Mouse (Mus musculus): ENCODE measurements at regions not wholly inside any gene's neighbourhood (a gene's known extent, or its start where the extent isn't known, plus 50 kb on each side); places are given as distances from the start of the nearest gene placed in this dataset.

DNA sequence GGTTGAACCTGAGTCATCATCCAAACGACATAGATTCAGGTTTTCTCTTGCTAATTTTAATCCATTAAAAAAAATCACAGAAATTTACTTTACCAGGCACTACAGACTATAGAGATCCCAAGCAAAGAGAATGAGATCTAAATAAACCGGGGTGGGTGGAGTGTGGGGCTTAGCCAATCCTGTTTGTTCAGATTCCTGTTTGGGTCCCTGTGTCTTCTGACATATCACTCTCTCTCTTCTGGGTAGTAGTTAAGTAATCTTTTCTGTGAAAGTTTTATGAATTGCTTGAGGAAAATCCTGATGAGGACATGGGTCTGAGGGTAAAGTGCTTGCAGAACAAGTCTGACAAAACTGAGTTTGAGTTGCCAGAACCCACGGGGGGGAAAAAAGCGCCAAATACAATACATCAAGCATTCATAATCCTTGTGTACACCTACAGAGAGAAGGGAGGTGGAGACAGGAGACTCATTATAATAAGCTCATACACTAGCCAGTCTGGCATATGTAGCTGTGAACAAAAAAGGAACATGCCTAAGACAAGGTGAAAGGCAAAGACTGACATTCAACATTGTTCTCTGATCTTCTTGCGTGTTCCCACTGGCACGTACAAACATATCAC, 339.8 kb downstream of the Rpl36a-ps1 start:
- H3K27me3 ChIP-seq (replicated peaks; ENCODE audit: insufficient read depth, low read length) = no peaks in the 10 kb centered on the region
- 67% methylated on average over 6 of the region's 6 CpGs for WGBS
- ATAC-seq (no peak), DNase-seq (ENCODE audit: low spot score) (no peak)
- H3K4me3 ChIP-seq (ENCODE audit: low read depth, low read length) = no peak overlapping the region
- H3K4me1 ChIP-seq (ENCODE audit: insufficient read depth, low read depth, low read length) = no peaks in the 10 kb centered on the region
- no peaks in the 10 kb centered on the region for H3K9me3 ChIP-seq (ENCODE audit: low read length)
- no peak overlapping the region for H3K27ac ChIP-seq (ENCODE audit: low read length)
- H3K4me2 ChIP-seq (replicated peaks; ENCODE audit: low read depth, low read length) = no peak overlapping the region
- TF ChIP-seq CTCF (IDR thresholded peaks at IDR 0.05) (no peak), EP300 (IDR thresholded peaks at IDR 0.05) (no peak)
- H3K9ac ChIP-seq (replicated peaks; ENCODE audit: low read depth) = no peak overlapping the region
- H3K36me3 ChIP-seq (ENCODE audit: insufficient read depth, low read length) = no peaks in the 10 kb centered on the region

- TF ChIP-seq EP300 (IDR thresholded peaks at IDR 0.05) (no peak), CTCF (IDR thresholded peaks at IDR 0.05) (no peak)
- WGBS = 67% methylated on average over 6 of the region's 6 CpGs
- Histone ChIP-seq H3K9me3 (ENCODE audit: low read length) (no peaks in the 10 kb centered on the region), H3K4me2 (replicated peaks; ENCODE audit: low read depth, low read length) (no peak overlapping the region), H3K36me3 (ENCODE audit: insufficient read depth, low read length) (no peaks in the 10 kb centered on the region), H3K27me3 (replicated peaks; ENCODE audit: insufficient read depth, low read length) (no peaks in the 10 kb centered on the region), H3K27ac (ENCODE audit: low read length) (no peak overlapping the region), H3K9ac (replicated peaks; ENCODE audit: low read depth) (no peak overlapping the region), H3K4me1 (ENCODE audit: insufficient read depth, low read depth, low read length) (no peaks in the 10 kb centered on the region), H3K4me3 (ENCODE audit: low read depth, low read length) (no peak overlapping the region)
- ATAC-seq = no peak
- no peak for DNase-seq (ENCODE audit: low spot score)
Observed at GRCm38 (mm10) chr14:98651221-98651620, 342.9 kb downstream of the Rpl36a-ps1 start.

GRCm38 (mm10) chr14:98650520-98650919, 343.6 kb downstream of the Rpl36a-ps1 start:
- Histone ChIP-seq H3K27me3 (replicated peaks; ENCODE audit: insufficient read depth, low read length) (no peaks in the 10 kb centered on the region), H3K4me2 (replicated peaks; ENCODE audit: low read depth, low read length) (no peak overlapping the region), H3K9me3 (ENCODE audit: low read length) (no peaks in the 10 kb centered on the region), H3K4me3 (ENCODE audit: low read depth, low read length) (no peak overlapping the region), H3K36me3 (ENCODE audit: insufficient read depth, low read length) (no peaks in the 10 kb centered on the region), H3K9ac (replicated peaks; ENCODE audit: low read depth) (no peak overlapping the region), H3K27ac (ENCODE audit: low read length) (no peak overlapping the region), H3K4me1 (ENCODE audit: insufficient read depth, low read depth, low read length) (no peaks in the 10 kb centered on the region)
- TF ChIP-seq EP300 (IDR thresholded peaks at IDR 0.05) (no peak), CTCF (IDR thresholded peaks at IDR 0.05) (no peak)
- no peak for ATAC-seq
- WGBS = 54% methylated on average over 4 of the region's 4 CpGs
- no peak for DNase-seq (ENCODE audit: low spot score)

- no peak overlapping the region for H3K4me2 ChIP-seq (replicated peaks; ENCODE audit: low read depth, low read length)
- no peak overlapping the region for H3K27ac ChIP-seq (ENCODE audit: low read length)
- no peaks in the 10 kb centered on the region for H3K4me1 ChIP-seq (ENCODE audit: insufficient read depth, low read depth, low read length)
- H3K36me3 ChIP-seq (ENCODE audit: insufficient read depth, low read length) = no peaks in the 10 kb centered on the region
- ATAC-seq (no peak), DNase-seq (ENCODE audit: low spot score) (no peak)
- WGBS = 79% methylated on average over 4 of the region's 4 CpGs
- no peaks in the 10 kb centered on the region for H3K9me3 ChIP-seq (ENCODE audit: low read length)
- H3K9ac ChIP-seq (replicated peaks; ENCODE audit: low read depth) = no peak overlapping the region
- no peaks in the 10 kb centered on the region for H3K27me3 ChIP-seq (replicated peaks; ENCODE audit: insufficient read depth, low read length)
- H3K4me3 ChIP-seq (ENCODE audit: low read depth, low read length) = no peak overlapping the region
- TF ChIP-seq CTCF (IDR thresholded peaks at IDR 0.05) (no peak), EP300 (IDR thresholded peaks at IDR 0.05) (no peak)
Observed at GRCm38 (mm10) chr14:98647614-98648013, 346.5 kb downstream of the Rpl36a-ps1 start.

DNA sequence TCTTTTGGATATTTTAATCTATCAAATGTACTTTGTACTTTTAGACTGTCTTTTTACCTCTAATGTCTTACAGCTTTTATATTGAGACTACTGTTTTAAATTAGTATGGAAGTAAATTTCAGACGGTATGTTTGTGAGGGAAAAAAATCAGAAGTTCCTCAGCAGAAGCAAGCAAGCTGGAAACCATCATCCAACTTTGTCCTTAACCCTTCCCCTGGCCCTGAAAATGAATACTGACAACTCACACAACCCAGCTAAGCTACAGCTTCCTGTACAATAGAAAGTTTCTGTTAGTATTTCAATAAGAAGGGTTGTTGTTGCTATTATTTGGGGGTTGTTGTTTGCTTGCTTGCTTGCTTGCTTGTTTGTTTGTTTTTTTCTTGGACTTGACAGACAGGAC, 350.4 kb downstream of the Rpl36a-ps1 start:
- no peaks in the 10 kb centered on the region for H3K9me3 ChIP-seq (ENCODE audit: low read length)
- no peaks in the 10 kb centered on the region for H3K4me1 ChIP-seq (ENCODE audit: insufficient read depth, low read depth, low read length)
- no peaks in the 10 kb centered on the region for H3K36me3 ChIP-seq (ENCODE audit: insufficient read depth, low read length)
- TF ChIP-seq EP300 (IDR thresholded peaks at IDR 0.05) = no peak
- TF ChIP-seq CTCF (IDR thresholded peaks at IDR 0.05) = no peak
- no peak overlapping the region for H3K4me2 ChIP-seq (replicated peaks; ENCODE audit: low read depth, low read length)
- ATAC-seq = no peak
- no peak overlapping the region for H3K9ac ChIP-seq (replicated peaks; ENCODE audit: low read depth)
- no peak for DNase-seq (ENCODE audit: low spot score)
- 45% methylated on average over 1 of the region's 1 CpGs for WGBS
- no peak overlapping the region for H3K27ac ChIP-seq (ENCODE audit: low read length)
- H3K4me3 ChIP-seq (ENCODE audit: low read depth, low read length) = no peak overlapping the region
- H3K27me3 ChIP-seq (replicated peaks; ENCODE audit: insufficient read depth, low read length) = no peaks in the 10 kb centered on the region

- Histone ChIP-seq H3K4me1 (ENCODE audit: insufficient read depth, low read depth, low read length) (no peaks in the 10 kb centered on the region), H3K9me3 (ENCODE audit: low read length) (no peaks in the 10 kb centered on the region), H3K4me3 (ENCODE audit: low read depth, low read length) (no peak overlapping the region), H3K9ac (replicated peaks; ENCODE audit: low read depth) (no peak overlapping the region), H3K27ac (ENCODE audit: low read length) (no peak overlapping the region), H3K27me3 (replicated peaks; ENCODE audit: insufficient read depth, low read length) (no peaks in the 10 kb centered on the region), H3K4me2 (replicated peaks; ENCODE audit: low read depth, low read length) (no peak overlapping the region), H3K36me3 (ENCODE audit: insufficient read depth, low read length) (no peaks in the 10 kb centered on the region)
- DNase-seq (ENCODE audit: low spot score) = no peak
- no peak for TF ChIP-seq CTCF (IDR thresholded peaks at IDR 0.05)
- TF ChIP-seq EP300 (IDR thresholded peaks at IDR 0.05) = no peak
- 55% methylated on average over 4 of the region's 4 CpGs for WGBS
- ATAC-seq = no peak
Observed at GRCm38 (mm10) chr14:98642661-98643331, 351.3 kb downstream of the Rpl36a-ps1 start.

Measured in lung, postnatal 0 days (tissue).